Mouse (Mus musculus) liver, postnatal 0 days (tissue): ENCODE results near the gene Tmem240.

ENCODE experiments used
- CTCF ChIP-seq: sonication (generic); IDR thresholded peaks from 2 replicates; pipeline ENCODE4 v1.5.1; 2016; ENCODE audit warnings: antibody characterized with exemption, low read depth
- EP300 ChIP-seq: IDR thresholded peaks from 2 replicates; pipeline ENCODE4 v1.6.1; 2016; ENCODE audit warnings: antibody characterized with exemption, low read depth, mild to moderate bottlenecking

DNA sequence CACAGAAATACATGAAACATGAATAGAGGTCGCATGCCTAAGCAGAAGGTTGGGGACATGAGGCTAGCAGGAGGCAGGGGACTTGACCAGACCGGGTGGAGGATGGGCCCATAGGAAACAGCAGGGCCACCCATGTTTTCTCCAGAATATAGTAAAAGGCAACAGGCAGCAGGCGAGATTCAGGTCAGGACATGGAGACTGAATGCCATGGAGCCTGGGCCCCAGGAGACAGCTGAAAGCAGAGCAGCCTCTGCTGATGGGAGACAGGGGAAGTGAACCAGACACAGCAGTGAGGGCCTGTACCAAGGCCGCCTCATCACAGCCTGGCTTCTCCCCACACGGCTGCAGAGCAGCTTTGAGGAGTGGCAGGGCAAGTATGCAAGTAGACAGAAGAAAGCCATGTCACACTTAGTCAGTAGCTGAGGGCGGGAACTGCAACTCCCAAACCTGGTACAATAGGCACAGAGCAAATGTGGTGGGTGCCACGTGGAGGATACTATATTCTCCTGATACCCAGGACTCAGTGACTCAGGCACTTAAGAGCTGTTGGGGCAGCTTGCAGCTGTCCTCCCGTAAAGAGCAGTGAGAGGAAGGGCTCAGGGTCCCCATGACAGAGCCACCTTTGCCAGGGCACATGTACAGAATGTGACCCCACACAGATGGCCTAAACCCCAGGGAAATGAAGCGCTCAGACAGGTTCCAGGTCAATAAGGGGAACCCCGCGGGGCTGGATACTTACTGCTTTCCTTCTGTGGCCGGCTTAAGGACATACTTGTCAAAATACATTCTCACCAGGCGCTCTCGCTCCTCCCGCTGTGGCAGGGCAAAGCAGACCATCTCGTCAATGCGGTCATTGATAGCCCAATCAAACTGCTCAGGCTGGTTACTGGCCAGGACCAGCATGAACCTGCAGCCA, 12.2 kb downstream of the Tmem240 start:
- TF ChIP-seq CTCF, result no peak
- TF ChIP-seq EP300, result no peak
